Mouse (Mus musculus) natural killer cell, adult 2 months (primary cell): ENCODE results near the gene Ooep.

Experiments
- DNase-seq, 2 experiments: peaks; one replicate each; pipeline ENCODE4 v3.0.0; 2022; ENCODE audit warnings: low spot score in 2 of 2

The Ooep gene

GRCm38 (mm10) chr9:78378113-78378785, at the start of gene Ooep:
Gene Ooep, minus strand, starts transcription at chr9:78378725.
- no peak for DNase-seq

DNA sequence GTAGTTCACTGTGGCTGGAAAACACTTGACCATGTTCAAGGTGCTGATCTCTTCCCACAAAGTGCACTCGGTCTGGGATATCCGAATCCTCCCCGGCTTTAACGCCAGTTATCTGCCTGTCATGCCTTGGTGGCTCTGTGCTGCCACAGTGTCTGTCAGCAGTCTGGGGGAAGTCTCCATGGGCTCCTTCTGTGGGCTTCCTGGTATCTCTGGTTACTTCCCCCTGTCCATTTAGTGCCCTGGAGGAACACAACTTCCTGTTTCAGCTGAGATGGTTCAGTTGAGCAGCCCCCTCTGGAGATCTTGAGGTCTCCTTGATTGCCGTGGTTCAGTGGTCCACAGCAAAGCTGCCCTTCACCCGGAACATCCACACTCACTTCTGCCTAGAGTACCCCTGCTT, 49.7 kb upstream of the Ooep start:
- peak in 1 of 2 experiments; percentile 17 for DNase-seq

DNA sequence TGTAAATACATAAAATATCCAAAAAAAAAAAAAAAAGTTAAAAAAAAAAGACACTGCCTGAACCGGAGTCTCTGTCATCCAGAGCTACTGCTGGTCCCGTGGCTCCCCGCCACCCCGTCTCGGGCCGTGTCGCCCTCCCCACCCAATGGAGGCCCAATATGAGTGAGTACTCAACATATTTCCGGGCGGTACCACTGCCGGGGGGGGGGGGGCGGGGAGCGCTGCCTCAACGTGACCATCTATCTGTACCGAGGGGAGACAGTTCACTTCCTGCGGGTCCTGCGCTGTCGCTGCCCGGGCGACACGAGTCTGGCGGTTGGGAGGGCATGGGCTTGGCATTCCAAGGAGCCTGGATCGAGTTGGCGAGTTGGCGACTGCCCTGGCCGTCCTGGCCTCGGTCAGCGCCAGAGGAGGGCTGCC, 48.8 kb upstream of the Ooep start:
- DNase-seq: peak; percentile 10 to 12

DNA sequence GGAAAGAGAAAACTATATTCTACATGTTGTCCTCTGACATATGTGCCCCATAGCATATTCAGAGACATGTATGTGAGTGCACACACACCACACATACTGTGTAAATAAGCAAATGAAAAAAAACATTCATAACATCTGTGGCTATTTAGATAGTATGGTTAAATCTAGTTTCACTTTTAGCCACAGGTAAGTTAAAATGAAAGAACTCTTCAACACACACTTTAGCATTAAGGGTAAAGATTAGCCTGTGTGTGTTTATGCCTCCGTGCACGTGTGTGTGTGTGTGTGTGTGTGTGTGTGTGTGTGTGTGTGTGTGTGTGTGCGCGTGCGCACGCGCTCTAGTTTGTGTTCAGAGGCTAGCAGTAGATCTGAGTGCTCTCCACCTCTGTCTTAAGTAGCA, 23.1 kb upstream of the Ooep start:
- DNase-seq: no peak

DNA sequence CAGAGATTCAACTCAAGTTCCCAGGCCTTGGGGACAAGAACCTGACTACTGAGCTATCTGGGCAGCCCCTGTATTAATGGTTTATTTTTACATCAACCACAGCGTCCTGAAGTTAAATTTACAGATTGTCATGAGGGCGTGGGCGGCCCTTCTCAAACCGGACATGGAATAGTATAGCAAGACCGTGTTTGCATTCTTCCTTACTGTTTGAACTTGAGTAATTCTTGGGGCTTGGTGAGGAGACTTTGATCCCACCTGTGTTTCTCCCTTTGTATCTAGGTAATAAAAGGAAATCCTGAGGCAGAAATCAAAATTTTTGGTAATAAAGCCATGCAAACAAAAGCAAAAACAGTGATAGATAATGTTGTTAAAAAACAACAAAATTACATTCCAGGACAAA, 22.0 kb upstream of the Ooep start:
- DNase-seq: no peak

- DNase-seq: no peak
Observed at GRCm38 (mm10) chr9:78396517-78396916, 18.0 kb upstream of the Ooep start.

GRCm38 (mm10) chr9:78395630-78396351, 17.3 kb upstream of the Ooep start, which contains the start of gene Ddx43:
Gene Ddx43, plus strand, starts transcription at chr9:78395777.
- peak; percentile 58 to 59 for DNase-seq

DNA sequence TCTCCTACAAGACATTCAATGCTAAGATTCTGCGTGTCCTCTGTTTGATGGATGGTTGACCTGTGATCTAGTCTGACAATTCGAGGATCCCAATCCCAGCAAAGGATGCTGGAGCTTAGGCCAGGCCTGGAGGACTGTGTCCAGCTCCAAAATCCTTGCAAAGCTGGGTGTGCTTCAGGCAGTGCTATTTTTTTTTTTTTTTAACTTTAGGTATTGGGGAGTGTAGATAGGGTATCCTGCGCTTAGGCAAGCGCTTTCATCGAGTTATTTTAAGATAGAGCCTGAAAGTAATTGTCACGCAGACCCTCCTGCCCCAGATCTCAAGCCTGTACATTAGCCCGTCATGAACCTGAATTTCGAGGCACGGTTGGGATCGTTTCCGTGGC, 16.7 kb upstream of the Ooep start:
- DNase-seq: no peak

GRCm38 (mm10) chr9:78394602-78395001, 16.1 kb upstream of the Ooep start:
- DNase-seq: no peak

DNA sequence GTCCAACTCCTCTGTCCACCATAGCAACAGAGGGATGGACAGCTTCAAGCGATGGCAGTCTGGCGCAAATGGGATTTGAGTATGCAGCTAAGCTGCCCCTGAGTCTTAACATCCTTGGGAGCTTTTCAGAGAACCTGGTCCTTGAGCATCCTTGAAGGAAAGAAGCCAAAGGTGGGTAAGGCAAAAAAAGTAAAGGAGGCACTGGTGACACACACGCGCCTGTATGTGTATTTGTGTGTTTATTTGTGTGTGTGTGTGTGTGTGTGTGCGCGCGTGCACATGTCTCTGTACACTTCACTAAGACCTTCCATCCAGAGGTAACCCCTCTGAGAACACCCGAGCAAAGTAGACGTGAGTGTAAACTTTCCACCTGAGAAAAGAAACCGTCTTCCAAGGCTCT, 15.2 kb upstream of the Ooep start:
- no peak for DNase-seq

- no peak for DNase-seq
Observed at GRCm38 (mm10) chr9:78389981-78390380, 11.5 kb upstream of the Ooep start.

- no peak for DNase-seq
Observed at GRCm38 (mm10) chr9:78386947-78387346, 8.4 kb upstream of the Ooep start.

DNA sequence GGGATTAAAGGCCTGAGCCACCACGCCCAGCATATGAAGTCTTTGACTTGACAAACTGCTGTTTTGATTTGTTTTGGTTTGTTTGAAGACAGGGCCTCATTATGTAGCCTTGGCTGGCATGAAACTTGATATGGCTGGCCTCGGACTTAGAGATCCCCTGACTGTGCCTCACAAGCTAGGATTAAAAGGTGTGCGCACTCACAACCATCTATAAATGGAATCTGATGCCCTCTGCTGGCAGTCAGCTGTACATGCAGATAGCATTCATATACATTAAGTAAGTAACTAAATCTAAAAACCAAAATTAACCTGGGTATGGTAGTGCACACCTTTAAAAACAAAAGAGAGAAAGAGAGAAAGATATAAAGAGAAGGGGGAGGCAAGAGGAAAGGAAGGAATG, 7.4 kb upstream of the Ooep start:
- DNase-seq: no peak

DNA sequence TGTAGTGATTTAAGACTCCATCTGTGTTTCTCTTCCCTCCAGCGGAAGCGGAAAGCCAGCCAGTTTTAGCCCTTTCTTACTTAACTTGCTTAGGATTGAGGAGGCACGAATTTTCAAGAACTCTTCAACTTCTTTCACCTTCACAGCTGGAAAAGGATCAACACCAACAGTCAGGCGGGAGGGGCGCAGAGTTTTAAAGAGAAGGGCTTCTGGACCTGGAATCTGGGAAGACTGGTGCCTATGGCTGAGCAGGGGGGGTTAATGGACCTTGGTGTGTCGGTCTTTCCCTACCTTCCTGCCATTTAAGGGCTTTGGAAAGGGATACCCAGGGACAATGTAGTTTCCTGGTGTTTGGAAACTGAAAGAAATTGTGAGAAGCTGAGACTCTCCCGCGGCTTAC, 979 bp downstream of the Ooep start:
- no peak for DNase-seq

DNA sequence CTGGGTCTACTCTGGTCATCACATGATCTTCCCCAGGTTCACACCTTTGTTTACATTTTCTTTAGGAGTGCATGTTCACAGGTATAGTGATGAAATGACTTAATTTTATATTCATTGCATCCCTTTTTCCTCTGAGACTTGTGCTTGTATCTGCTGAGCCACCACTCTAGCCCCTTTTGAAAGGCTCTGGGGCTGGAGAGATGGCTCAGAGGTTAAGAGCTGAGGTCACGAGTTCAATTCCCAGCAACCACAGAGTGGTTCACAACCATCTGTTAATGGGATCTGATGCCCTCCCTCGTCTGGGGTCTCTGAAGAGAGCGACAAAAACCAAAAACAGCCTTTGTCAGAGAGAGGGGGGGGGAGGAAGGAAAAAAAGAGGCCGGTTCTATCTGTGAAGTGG, 3.0 kb downstream of the Ooep start:
- no peak for DNase-seq

DNA sequence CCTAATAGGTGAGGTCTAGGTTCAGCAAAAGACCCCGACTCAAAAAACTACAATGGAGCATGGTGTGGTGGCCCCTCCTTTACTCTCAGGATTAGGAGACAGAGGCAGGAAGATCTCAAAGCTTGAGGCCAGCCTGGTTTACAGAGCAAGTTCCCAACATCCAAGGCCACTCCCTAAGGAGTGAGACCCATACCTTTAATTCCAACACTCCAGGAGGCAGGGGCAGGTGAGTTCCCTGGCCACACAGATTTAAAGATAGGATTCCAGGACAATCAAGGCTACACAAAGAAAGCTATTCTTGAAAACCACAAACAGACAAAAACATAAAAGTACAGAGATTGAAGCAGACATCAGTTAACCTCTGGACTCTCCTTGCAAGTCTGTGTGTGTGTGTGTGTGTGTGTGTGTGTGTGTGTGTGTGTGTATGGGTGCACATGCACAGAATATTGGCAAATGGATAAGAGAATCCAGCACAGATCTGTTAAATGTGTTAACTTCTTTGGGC, 3.6 kb downstream of the Ooep start:
- DNase-seq: no peak

DNA sequence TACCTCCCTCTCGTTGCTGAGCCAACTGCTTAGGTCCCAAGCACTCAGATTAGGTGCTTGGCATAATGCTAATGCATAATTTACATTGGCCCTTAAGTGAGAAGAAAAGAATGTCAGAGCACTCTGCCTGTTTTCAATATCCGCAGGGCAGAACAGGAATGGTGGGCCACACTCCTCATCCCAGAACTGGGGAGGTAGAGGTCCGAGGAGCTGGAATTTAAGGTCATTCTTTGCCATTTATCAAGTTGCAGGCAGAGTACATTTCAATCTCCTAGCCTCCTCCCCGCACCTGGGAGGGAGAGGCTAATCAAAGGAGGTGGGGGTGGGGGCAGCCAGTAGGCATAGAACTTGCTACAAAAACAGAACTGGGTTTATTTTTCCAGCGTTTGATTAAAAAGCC, 4.1 kb downstream of the Ooep start:
- no peak for DNase-seq

- DNase-seq: no peak
Observed at GRCm38 (mm10) chr9:78372827-78373504, 5.6 kb downstream of the Ooep start.

DNA sequence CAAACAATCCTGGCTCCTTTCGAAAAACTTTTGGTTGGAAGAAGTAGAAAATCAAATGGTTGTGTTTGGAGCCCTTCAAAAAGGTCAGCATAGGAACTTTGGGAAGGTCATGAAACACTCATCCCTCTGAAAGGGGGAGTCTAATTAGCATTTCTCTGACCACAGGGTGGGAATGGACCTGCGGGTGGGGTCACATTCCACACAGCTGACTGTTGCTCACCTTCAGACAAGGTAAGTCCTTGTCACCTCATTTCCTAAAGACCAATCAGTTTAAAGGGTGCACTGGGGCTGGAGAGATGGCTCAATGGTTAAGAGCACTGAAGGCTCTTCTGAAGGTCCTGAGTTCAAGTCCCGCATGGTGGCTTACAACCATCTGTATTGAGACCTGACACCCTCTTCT, 7.1 kb downstream of the Ooep start:
- no peak for DNase-seq

DNA sequence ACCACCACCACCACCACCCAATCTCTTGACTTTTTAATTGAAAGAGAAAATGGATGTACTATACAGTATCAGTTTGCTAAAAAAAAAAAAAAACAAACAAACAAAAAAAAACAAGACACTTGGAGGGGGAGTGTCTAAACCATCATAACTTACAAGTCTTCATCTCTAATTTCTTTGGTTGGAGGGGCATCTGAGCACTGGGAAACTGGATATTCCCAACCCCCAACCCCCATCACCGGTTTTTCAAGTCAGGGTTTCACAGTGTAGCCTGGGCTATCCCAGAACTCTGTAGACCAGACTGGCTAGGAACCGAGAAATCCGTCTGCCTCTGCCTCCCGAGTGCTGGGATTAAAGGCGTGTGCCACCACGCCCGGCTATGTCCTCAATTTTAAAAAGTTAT, 8.7 kb downstream of the Ooep start:
- no peak for DNase-seq

DNA sequence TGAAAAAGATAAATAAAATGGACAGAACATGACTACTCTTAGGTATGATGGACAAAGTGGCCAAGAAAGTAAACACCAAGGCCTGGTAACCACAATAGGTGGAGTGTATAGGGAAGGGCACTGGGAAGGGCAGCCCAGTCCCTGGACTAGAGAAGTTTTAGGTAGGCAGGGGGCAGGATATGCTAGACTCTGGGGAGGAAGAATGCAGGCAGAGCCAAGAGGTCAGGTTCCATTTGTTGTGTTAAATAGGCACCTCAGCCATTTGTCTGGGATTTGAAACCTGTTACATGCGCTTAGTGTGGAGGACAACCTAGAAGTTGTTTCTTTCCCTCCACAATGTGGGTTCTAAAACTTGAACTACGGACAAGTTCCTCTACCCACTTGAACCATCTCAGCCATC, 9.2 kb downstream of the Ooep start:
- no peak for DNase-seq

- no peak for DNase-seq
Observed at GRCm38 (mm10) chr9:78368671-78369293, 9.7 kb downstream of the Ooep start.
